Mouse (Mus musculus): ENCODE measurements around the gene Hif3a. TPM values are rescaled to one million over a fixed set of nuclear protein-coding genes. Genes with fewer than 3 reads are reported as not detected.
A peak's percentile ranks its signal among the peaks of the same experiment; 100 is the strongest.

Hif3a gene
- total and polyA plus RNA-seq, 3 experiments = 0.05 to 0.49 (median 0.08) TPM

DNA sequence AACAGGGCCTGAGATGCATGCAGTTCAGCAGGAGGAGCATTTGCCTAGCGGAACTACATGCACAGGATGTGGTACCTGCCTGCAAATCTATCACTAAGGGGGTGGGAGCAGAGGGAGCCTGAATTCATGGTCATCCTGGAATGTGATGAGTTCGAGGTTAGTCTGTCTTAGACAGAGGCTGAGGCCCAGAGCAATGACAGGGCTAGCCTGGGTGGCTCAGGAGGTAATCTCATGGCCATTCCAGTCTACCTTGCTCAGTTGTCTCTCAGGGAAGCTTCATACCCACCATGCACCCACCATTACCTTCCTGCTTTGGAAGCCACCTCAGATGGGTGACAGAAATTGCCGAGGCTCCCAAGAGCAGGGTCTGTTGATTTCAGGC lies 2.8 kb downstream of the Hif3a start:
- Histone ChIP-seq H3K4me2 (ENCODE audit: insufficient read depth, low read depth, poor library complexity, severe bottlenecking) (no peak overlapping the region), H3K27ac (ENCODE audit: insufficient read depth, low read depth) (peak overlapping the region; percentile 16; the same call in 1 of the 2 replicates), H3K36me3 (replicated peaks in 1 of 2; ENCODE audit: control insufficient read depth in 1 of 2, insufficient read depth in 1 of 2, low read length in 1 of 2) (no peaks in the 10 kb centered on the region), H3K27me3 (replicated peaks) (no peaks in the 10 kb centered on the region), H3K9me3 (replicated peaks; ENCODE audit: low read length) (peaks cover 2% of the 10 kb centered on the region), H3K4me1 (ENCODE audit: control insufficient read depth in 1 of 2, insufficient read depth in 2 of 2) (peaks cover 14 to 43% of the 10 kb centered on the region in 2 experiments), H3K9ac (ENCODE audit: insufficient read depth, low read depth) (no peak overlapping the region), H3K4me3 (replicated peaks in 1 of 3; ENCODE audit: low read depth in 2 of 3, low read length in 2 of 3, poor library complexity in 1 of 3) (no peak overlapping the region), H3K79me2 (replicated peaks; ENCODE audit: control insufficient read depth, extremely low read depth, insufficient read depth, poor library complexity, severe bottlenecking) (no peaks in the 10 kb centered on the region)
- in situ Hi-C loops (cut with MboI; ENCODE audit: low pct_ligation_motif_present, low pct_unique_long_range_greater_than_20kb, low sequenced_read_pairs) (no loop called here), dilution Hi-C loops (cut with MboI; ENCODE audit: extremely low pct_ligation_motif_present, extremely low pct_unique_long_range_greater_than_20kb, low sequenced_read_pairs) (no loop called here)
- TF ChIP-seq USF2 (conservative IDR thresholded peaks at IDR 0.05; ENCODE audit: low read depth, low read length) (no peak), UBTF (IDR thresholded peaks at IDR 0.05; ENCODE audit: low read depth, low read length) (no peak), MAX (IDR thresholded peaks at IDR 0.05; ENCODE audit: low read length) (no peak), E2F4 (IDR thresholded peaks at IDR 0.05; ENCODE audit: insufficient replicate concordance, low read depth, low read length) (no peak), ZMIZ1 (IDR thresholded peaks at IDR 0.05; ENCODE audit: low read depth, low read length) (no peak), TCF12 (IDR thresholded peaks at IDR 0.05; ENCODE audit: low read depth, low read length) (no peak), IRF4 (IDR thresholded peaks at IDR 0.05; ENCODE audit: low read depth, low read length) (no peak), JUN (IDR thresholded peaks at IDR 0.05; ENCODE audit: insufficient read depth, low read depth, low read length) (no peak), POLR2AphosphoS2 (IDR thresholded peaks at IDR 0.05; ENCODE audit: low read depth, low read length) (no peak), CHD1 (IDR thresholded peaks at IDR 0.05; ENCODE audit: low read depth, low read length) (no peak), TBP (conservative IDR thresholded peaks at IDR 0.05; ENCODE audit: low read depth, low read length) (no peak), GABPA (IDR thresholded peaks at IDR 0.05; ENCODE audit: insufficient replicate concordance, low read depth, low read length) (no peak), ZKSCAN1 (IDR thresholded peaks at IDR 0.05; ENCODE audit: borderline replicate concordance, low read depth, low read length) (no peak), ETS1 (conservative IDR thresholded peaks at IDR 0.05; ENCODE audit: low read depth, low read length) (no peak), KAT2A (IDR thresholded peaks at IDR 0.05; ENCODE audit: insufficient replicate concordance, low read length) (no peak), MXI1 (IDR thresholded peaks at IDR 0.05; ENCODE audit: low read depth, low read length) (no peak)
- DNase-seq (ENCODE audit: extremely low read depth) = peak; percentile 35

DNA sequence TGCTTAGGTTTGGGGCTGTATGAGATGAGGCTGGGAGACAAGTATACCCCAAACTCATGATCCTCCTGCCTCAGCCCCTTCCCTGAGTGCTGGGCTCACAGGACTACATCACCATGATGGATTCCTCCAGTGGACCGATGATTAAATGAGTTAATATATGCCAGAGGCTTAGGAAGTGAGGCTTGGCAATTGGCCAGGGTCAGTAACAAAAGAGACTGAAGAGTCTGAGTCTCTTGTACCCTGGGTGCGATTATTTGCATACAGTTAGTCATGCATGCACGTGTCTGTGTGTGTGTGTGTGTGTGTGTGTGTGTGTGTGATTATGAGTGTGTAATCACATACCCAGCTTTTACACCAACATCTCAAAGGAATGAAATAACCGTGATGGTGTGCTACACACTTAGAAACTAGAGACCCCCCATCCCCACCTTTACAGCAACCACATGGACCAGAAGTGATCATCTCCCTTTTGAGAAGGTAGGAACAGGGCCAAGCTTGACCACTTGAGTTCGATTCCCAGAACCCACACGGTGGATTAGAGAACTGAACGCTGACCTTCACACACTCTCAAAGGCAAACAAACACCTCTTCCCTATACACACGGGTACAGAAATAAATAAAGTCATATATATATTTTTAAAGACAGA lies 3.3 kb downstream of the Hif3a start:
- peaks cover 3% of the 10 kb centered on the region for H3K9me3 ChIP-seq (replicated peaks; ENCODE audit: low read length)
- peak; percentile 81 for DNase-seq (ENCODE audit: extremely low read depth)
- peak overlapping the region; percentile 88 for H3K27ac ChIP-seq (ENCODE audit: insufficient read depth, low read depth)
- H3K4me1 ChIP-seq (ENCODE audit: control insufficient read depth in 1 of 2, insufficient read depth in 2 of 2) = peaks cover 14 to 43% of the 10 kb centered on the region in 2 experiments
- H3K27me3 ChIP-seq (replicated peaks) = no peaks in the 10 kb centered on the region
- peak overlapping the region; percentile 58 for H3K4me2 ChIP-seq (ENCODE audit: insufficient read depth, low read depth, poor library complexity, severe bottlenecking)
- dilution Hi-C loops (cut with MboI; ENCODE audit: extremely low pct_ligation_motif_present, extremely low pct_unique_long_range_greater_than_20kb, low sequenced_read_pairs) = no loop called here
- in situ Hi-C loops (cut with MboI; ENCODE audit: low pct_ligation_motif_present, low pct_unique_long_range_greater_than_20kb, low sequenced_read_pairs) = no loop called here
- no peaks in the 10 kb centered on the region for H3K79me2 ChIP-seq (replicated peaks; ENCODE audit: control insufficient read depth, extremely low read depth, insufficient read depth, poor library complexity, severe bottlenecking)
- no peaks in the 10 kb centered on the region for H3K36me3 ChIP-seq (replicated peaks in 1 of 2; ENCODE audit: control insufficient read depth in 1 of 2, insufficient read depth in 1 of 2, low read length in 1 of 2)
- peak overlapping the region; percentile 24 for H3K9ac ChIP-seq (ENCODE audit: insufficient read depth, low read depth)
- peak overlapping the region in 1 of 3 experiments; percentile 38 for H3K4me3 ChIP-seq (replicated peaks in 1 of 3; ENCODE audit: low read depth in 2 of 3, low read length in 2 of 3, poor library complexity in 1 of 3)
- TF ChIP-seq MAFK (IDR thresholded peaks at IDR 0.05; ENCODE audit: insufficient replicate concordance, low read length) (0 out of 2 replicates have a peak, but pooled peaks have one; percentile 23), TBP (conservative IDR thresholded peaks at IDR 0.05; ENCODE audit: low read depth, low read length) (no peak), NRF1 (IDR thresholded peaks at IDR 0.05; ENCODE audit: low read depth, low read length) (no peak), USF2 (conservative IDR thresholded peaks at IDR 0.05; ENCODE audit: low read depth, low read length) (no peak), ETS1 (conservative IDR thresholded peaks at IDR 0.05; ENCODE audit: low read depth, low read length) (peak; percentile 72), ZC3H11A (IDR thresholded peaks at IDR 0.05; ENCODE audit: low read depth, low read length) (no peak), SMC3 (IDR thresholded peaks at IDR 0.05; ENCODE audit: low read depth, low read length) (no peak), JUN (IDR thresholded peaks at IDR 0.05; ENCODE audit: insufficient read depth, low read depth, low read length) (peak; percentile 43), JUND (conservative IDR thresholded peaks at IDR 0.05; ENCODE audit: low read depth, low read length) (peak; percentile 41; the same call in 1 of the 2 replicates), NELFE (IDR thresholded peaks at IDR 0.05; ENCODE audit: low read depth, low read length) (no peak), EP300 (IDR thresholded peaks at IDR 0.05; ENCODE audit: low read length) (peak; percentile 80), GABPA (IDR thresholded peaks at IDR 0.05; ENCODE audit: insufficient replicate concordance, low read depth, low read length) (no peak), ZMIZ1 (IDR thresholded peaks at IDR 0.05; ENCODE audit: low read depth, low read length) (no peak), ELF1 (IDR thresholded peaks at IDR 0.05; ENCODE audit: low read depth, low read length) (no peak; the same call in 1 of the 2 replicates), POLR2AphosphoS2 (IDR thresholded peaks at IDR 0.05; ENCODE audit: low read depth, low read length) (no peak), MAX (IDR thresholded peaks at IDR 0.05; ENCODE audit: low read length) (peak; percentile 73), ZKSCAN1 (IDR thresholded peaks at IDR 0.05; ENCODE audit: borderline replicate concordance, low read depth, low read length) (no peak), POLR2A (IDR thresholded peaks at IDR 0.05; ENCODE audit: low read depth, low read length) (no peak), RCOR1 (conservative IDR thresholded peaks at IDR 0.05; ENCODE audit: low read depth, low read length) (no peak), IRF4 (IDR thresholded peaks at IDR 0.05; ENCODE audit: low read depth, low read length) (peak; percentile 64; the same call in 1 of the 2 replicates), CTCF (conservative IDR thresholded peaks at IDR 0.05 in 1 of 2, IDR thresholded peaks at IDR 0.05 in 1 of 2; ENCODE audit: low read depth in 2 of 2, low read length in 2 of 2) (no peak), SIN3A (IDR thresholded peaks at IDR 0.05; ENCODE audit: low read length) (no peak), UBTF (IDR thresholded peaks at IDR 0.05; ENCODE audit: low read depth, low read length) (no peak), KAT2A (IDR thresholded peaks at IDR 0.05; ENCODE audit: insufficient replicate concordance, low read length) (no peak), TCF12 (IDR thresholded peaks at IDR 0.05; ENCODE audit: low read depth, low read length) (peak; percentile 64; the same call in 1 of the 2 replicates), MXI1 (IDR thresholded peaks at IDR 0.05; ENCODE audit: low read depth, low read length) (no peak)

All from CH12.LX (cell line).